7 mouse cellular contexts compared by ENCODE assay signal in the genomic region with DNA sequence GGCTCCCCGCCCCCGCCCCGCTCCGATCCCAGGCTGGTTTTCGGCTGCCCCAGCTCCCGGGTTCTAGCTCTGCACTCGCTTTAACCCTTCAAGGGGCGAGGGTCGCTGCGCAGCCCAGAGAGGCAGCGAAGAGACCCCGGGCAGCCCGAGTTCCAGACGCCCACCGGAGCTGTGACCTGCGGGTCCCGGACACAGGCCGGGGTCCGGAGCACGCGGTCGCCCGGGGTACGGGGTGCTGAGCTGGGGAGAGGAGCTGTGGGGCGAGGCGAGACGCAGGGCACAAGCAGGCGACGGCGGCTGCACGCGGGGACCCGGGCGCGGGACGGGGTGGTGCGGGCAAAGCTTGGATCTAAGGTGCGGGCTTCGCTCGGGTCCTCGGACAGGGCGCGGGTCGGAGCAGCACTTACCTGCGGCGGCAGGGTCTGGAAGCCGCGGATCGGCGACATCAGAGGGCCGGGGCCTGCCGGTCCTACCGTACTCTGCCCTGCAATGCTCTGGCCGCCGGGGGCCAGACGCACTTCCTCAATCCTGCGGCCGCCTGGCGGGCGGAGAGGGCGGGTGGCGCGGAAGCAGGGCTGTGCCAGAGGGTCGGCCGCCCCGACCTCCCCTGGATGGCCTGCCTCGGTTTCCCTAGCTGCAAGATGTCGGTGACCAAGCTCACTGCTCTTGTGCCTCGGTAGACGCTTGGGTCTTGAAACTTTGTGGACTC. TPM values are rescaled to one million over a fixed set of nuclear protein-coding genes. Genes with fewer than 3 reads are reported as not detected.
DNase-seq lines count a peak whose midpoint lies in the region; ATAC-seq lines count a peak whose summit lies in the region.

A gene (minus strand): TSS at position 538 of the 709 bp plus-strand sequence.

- DNase-seq in ES-CJ7 (ENCODE audit: low read depth, low spot score): peak; percentile 31
- DNase-seq in adrenal gland, adult 2 months: peak; percentile 82
- DNase-seq in forebrain, embryonic 14.5 days (ENCODE audit: low spot score): peak; percentile 29
- DNase-seq in heart, postnatal 36 days: peak; percentile 74 to 82
- DNase-seq in limb, embryonic 10.5 days (ENCODE audit: low spot score): peak; percentile 86
- DNase-seq in mesoderm, embryonic 11.5 days (ENCODE audit: low read depth, low spot score): peak; percentile 61
- peak; percentile 71 for DNase-seq in spleen, postnatal 36 days (ENCODE audit: low spot score in 2 of 2)

- no peaks in the 10 kb centered on the region for H3K9me3 ChIP-seq in forebrain, embryonic 14.5 days (replicated peaks; ENCODE audit: control insufficient read depth, low read length)
- H3K9me3 ChIP-seq in limb, embryonic 10.5 days (replicated peaks): no peaks in the 10 kb centered on the region

- ATAC-seq in forebrain, embryonic 14.5 days: peak; percentile 69

- H3K4me2 ChIP-seq in forebrain, embryonic 14.5 days (ENCODE audit: low read length): peak within 1 kb of the TSS; percentile 96

- peaks cover 13% of the 10 kb centered on the region; the same call in 1 of the 2 replicates for H3K4me1 ChIP-seq in forebrain, embryonic 14.5 days (ENCODE audit: control insufficient read depth, insufficient read depth, low read length)
- peaks cover 27% of the 10 kb centered on the region for H3K4me1 ChIP-seq in limb, embryonic 10.5 days

- H3K4me3 ChIP-seq in forebrain, embryonic 14.5 days (ENCODE audit: low read depth, low read length): peak within 1 kb of the TSS; percentile 48
- H3K4me3 ChIP-seq in limb, embryonic 10.5 days: peak within 1 kb of the TSS; percentile 67

- H3K9ac ChIP-seq in forebrain, embryonic 14.5 days (ENCODE audit: low read length): peak within 1 kb of the TSS; percentile 68

- intact Hi-C loops in heart, postnatal 36 days (cut with DNase I): loop anchor here (1.0 to 2.0 kb wide), 3 partner anchors 45 to 285 kb away; no protein-coding TSS in a partner anchor

- no peak within 1 kb of the TSS for H3K27ac ChIP-seq in forebrain, embryonic 14.5 days (ENCODE audit: low read depth, low read length)
- peak within 1 kb of the TSS; percentile 90 for H3K27ac ChIP-seq in limb, embryonic 10.5 days

- H3K27me3 ChIP-seq in forebrain, embryonic 14.5 days (replicated peaks; ENCODE audit: control insufficient read depth, insufficient read depth, low read length): peaks cover 7% of the 10 kb centered on the region; the same call in 1 of the 2 replicates
- H3K27me3 ChIP-seq in limb, embryonic 10.5 days (ENCODE audit: low read depth, poor library complexity, severe bottlenecking): no peaks in the 10 kb centered on the region

- no peaks in the 10 kb centered on the region for H3K36me3 ChIP-seq in forebrain, embryonic 14.5 days (ENCODE audit: control insufficient read depth, insufficient read depth, low read length)
- no peaks in the 10 kb centered on the region for H3K36me3 ChIP-seq in limb, embryonic 10.5 days

- WGBS in forebrain, embryonic 14.5 days: under 1% methylated on average over 67 of the region's 70 CpGs
- WGBS in limb, embryonic 10.5 days: under 1% methylated on average over 70 of the region's 70 CpGs

RNA-seq across cellular contexts. Expression of the gene that starts here (rescaled TPM):
- total RNA-seq in adrenal gland, adult 2 months (2021): 10 to 100 TPM; 15.5 to 19.7 TPM
- polyA plus RNA-seq in adrenal gland, adult 2 months (2012; rRNA removed): 20.2 and 21.2 TPM in 2 replicates
- 1.7 and 1.9 TPM in 2 replicates for polyA plus RNA-seq in forebrain, embryonic 14.5 days (2014; fragmentation: Nextera tagmentation; extraction: Ambion mirVana)
- 10 to 100 TPM; 10.2 to 10.9 TPM for total RNA-seq in heart, postnatal 36 days (2021)
- polyA plus RNA-seq in limb, embryonic 10.5 days (2016; fragmentation: Nextera tagmentation; extraction: Ambion mirVana): 8.1 and 10.2 TPM in 2 replicates

Comparison
In these comparisons a context has a peak if more than half of its experiments do, and no peak if none do; other contexts are left out.
1. DNase-seq: peak in every context shown above with its lines; median percentile 86 in limb, embryonic 10.5 days; 82 in adrenal gland, adult 2 months; 78 in heart, postnatal 36 days; 71 in spleen, postnatal 36 days; 61 in mesoderm, embryonic 11.5 days; 31 in ES-CJ7; 29 in forebrain, embryonic 14.5 days.